Mouse (Mus musculus) small intestine, adult 2 months (tissue): ENCODE measurements around the gene Defb25.

ENCODE experiments used
- CTCF ChIP-seq: fragments of 200-500 bp; IDR thresholded peaks from 2 replicates; pipeline ENCODE4 v1.5.1; 2012; ENCODE audit warnings: low read depth, mild to moderate bottlenecking, control low read depth, inconsistent platforms, low read length, moderate library complexity, mixed read lengths; ENCODE audit not compliant: insufficient replicate concordance, insufficient read length; ENCODE audit errors: extremely low read depth
- POLR2A ChIP-seq: fragments of 200-500 bp; IDR thresholded peaks from 2 replicates; pipeline ENCODE4 v1.6.1; 2012; ENCODE audit warnings: low read depth, mild to moderate bottlenecking, control low read depth, inconsistent platforms, low read length, moderate library complexity

- no peak for TF ChIP-seq CTCF
- TF ChIP-seq POLR2A, result no peak
Observed at GRCm38 (mm10) chr2:152653874-152654715, 31.2 kb upstream of the Defb25 start.
